In genomic region chr6:72562486-72562885, GRCm38 (mm10) we compare ENCODE assay signal across 22 mouse cellular contexts. TPM values are rescaled to one million over a fixed set of nuclear protein-coding genes. Genes with fewer than 3 reads are reported as not detected.
DNase-seq lines count a peak whose midpoint lies in the region; ATAC-seq and TF ChIP-seq lines count a peak whose summit lies in the region.
"Had no signal": no experiment of that assay in that cellular context is flagged by ENCODE, and none has a peak within 500 bp of the region (broad histone marks: within the 10 kb centered on the region; RNA-seq: fewer than 3 reads in every experiment).

No protein-coding gene starts in this region.

- no peak for DNase-seq in gastrocnemius, adult 2 months
- no peak for DNase-seq in gastrocnemius, adult 8-10 months (ENCODE audit: low spot score in 2 of 2)
- no peak for DNase-seq in kidney, postnatal 10 days
- DNase-seq in thymus, postnatal 25 days, result peak; percentile 16
- no peak for DNase-seq in thymus, adult 2 months
- DNase-seq in cerebellum, postnatal 25 days, result no peak
- DNase-seq in layer of hippocampus, postnatal 14 days (ENCODE audit: low spot score in 2 of 2), result no peak
- DNase-seq: cerebellum, adult 8-10 months; liver, embryonic 13.5 days; lung, embryonic 14.5 days; retina, postnatal 1 day had no signal

- no peak overlapping the region for H3K9ac ChIP-seq in kidney, embryonic 14.5 days (ENCODE audit: low read depth, low read length)
- H3K9ac ChIP-seq: embryonic facial prominence, embryonic 12.5 days; liver, embryonic 13.5 days; lung, embryonic 14.5 days; stomach, embryonic 15.5 days had no signal

- no peaks in the 10 kb centered on the region for H3K36me3 ChIP-seq in kidney, embryonic 14.5 days (ENCODE audit: control insufficient read depth, insufficient read depth, low read length)
- H3K36me3 ChIP-seq in thymus, adult 2 months (ENCODE audit: control insufficient read depth, insufficient read depth, low read length), result no peaks in the 10 kb centered on the region
- H3K36me3 ChIP-seq: embryonic facial prominence, embryonic 12.5 days; liver, embryonic 13.5 days; stomach, embryonic 15.5 days had no signal

- H3K27ac ChIP-seq in gastrocnemius, adult 2 months, result peak overlapping the region; percentile 64; the same call in 1 of the 2 replicates
- H3K27ac ChIP-seq in kidney, embryonic 14.5 days (ENCODE audit: low read depth, low read length), result no peak overlapping the region
- no peak overlapping the region for H3K27ac ChIP-seq in thymus, adult 2 months (ENCODE audit: control insufficient read depth, insufficient read depth, low read length)
- H3K27ac ChIP-seq: embryonic facial prominence, embryonic 12.5 days; left cerebral cortex, adult 2 months; liver, embryonic 13.5 days; macrophage; midbrain, embryonic 10.5 days; stomach, embryonic 15.5 days had no signal

- no peak for TF ChIP-seq POLR2A in thymus, adult 2 months (IDR thresholded peaks at IDR 0.05; ENCODE audit: control insufficient read depth, extremely low read depth, insufficient read depth, low read length, poor library complexity)

- 34% methylated on average over 6 of the region's 6 CpGs for WGBS in kidney, embryonic 14.5 days
- WGBS in thymus, adult 2 months, result 37% methylated on average over 6 of the region's 6 CpGs

- no peak overlapping the region for H3K4me2 ChIP-seq in kidney, embryonic 14.5 days (replicated peaks; ENCODE audit: low read depth, low read length)
- H3K4me2 ChIP-seq: embryonic facial prominence, embryonic 12.5 days; liver, embryonic 13.5 days; lung, embryonic 14.5 days; stomach, embryonic 15.5 days had no signal

- H3K9me3 ChIP-seq in kidney, embryonic 14.5 days (ENCODE audit: control insufficient read depth, low read length), result no peaks in the 10 kb centered on the region
- H3K9me3 ChIP-seq: embryonic facial prominence, embryonic 12.5 days; G1E; liver, embryonic 13.5 days; midbrain, embryonic 10.5 days; stomach, embryonic 15.5 days had no signal

- no peak overlapping the region for H3K4me3 ChIP-seq in gastrocnemius, adult 2 months
- H3K4me3 ChIP-seq in kidney, embryonic 14.5 days (ENCODE audit: low read length), result no peak overlapping the region
- no peak overlapping the region for H3K4me3 ChIP-seq in thymus, adult 2 months (ENCODE audit: control insufficient read depth, insufficient read depth, low read length)
- H3K4me3 ChIP-seq: embryonic facial prominence, embryonic 12.5 days; left cerebral cortex, adult 2 months; liver, embryonic 13.5 days; midbrain, embryonic 10.5 days; stomach, embryonic 15.5 days had no signal

- no peaks in the 10 kb centered on the region for H3K27me3 ChIP-seq in kidney, embryonic 14.5 days (ENCODE audit: control insufficient read depth, insufficient read depth, low read length)
- no peaks in the 10 kb centered on the region for H3K27me3 ChIP-seq in thymus, adult 2 months (ENCODE audit: control insufficient read depth, insufficient read depth, low read length)
- H3K27me3 ChIP-seq: embryonic facial prominence, embryonic 12.5 days; liver, embryonic 13.5 days; stomach, embryonic 15.5 days had no signal

- TF ChIP-seq CTCF in gastrocnemius, adult 2 months (IDR thresholded peaks at IDR 0.05), result no peak
- no peak for TF ChIP-seq CTCF in thymus, adult 2 months (IDR thresholded peaks at IDR 0.05; ENCODE audit: borderline replicate concordance, control insufficient read depth, extremely low read depth, insufficient read depth, low read length, poor library complexity)

- peaks cover 9% of the 10 kb centered on the region; the same call in 1 of the 2 replicates for H3K4me1 ChIP-seq in kidney, embryonic 14.5 days (ENCODE audit: control insufficient read depth, insufficient read depth, low read length)
- H3K4me1 ChIP-seq in thymus, adult 2 months (replicated peaks; ENCODE audit: control insufficient read depth, insufficient read depth, low read length), result peaks cover 16% of the 10 kb centered on the region

- intact Hi-C loops in gastrocnemius, adult 2 months (cut with DNase I), result no loop called here

- 0 out of 2 replicates have a peak, but pooled peaks have one; percentile 11 for ATAC-seq in kidney, embryonic 14.5 days (ENCODE audit: low FRiP score, low TSS enrichment)
- ATAC-seq: forebrain, embryonic 16.5 days had no signal

RNA-seq across cellular contexts. Expression of gene Capg, which starts 18.3 kb away (rescaled TPM):
- 1 to 10 TPM; 6.8 to 9.7 TPM for total RNA-seq in gastrocnemius, adult 2 months (2021)
- 10 to 100 TPM in 1 of 4 experiments, 1 to 10 TPM in 3; 8.5 to 12.4 (median 9.0) TPM for total RNA-seq in gastrocnemius, adult 8-10 months (2022)
- 63.8 and 66.6 TPM in 2 replicates for polyA plus RNA-seq in kidney, embryonic 14.5 days (2014; fragmentation: Nextera tagmentation; extraction: Ambion mirVana)
- 49.1 and 50.6 TPM in 2 replicates for polyA plus RNA-seq in thymus, adult 2 months (2012; rRNA removed)
- 1 to 10 TPM; 3.0 to 3.6 TPM for total RNA-seq in layer of hippocampus, postnatal 14 days (2021)

RNA-seq across cellular contexts. Expression of gene Elmod3, which starts 35.7 kb away (rescaled TPM):
- total RNA-seq in gastrocnemius, adult 2 months (2021), result 1 to 10 TPM; 7.7 to 9.8 TPM
- total RNA-seq in gastrocnemius, adult 8-10 months (2022), result 1 to 10 TPM; 7.9 to 8.9 (median 8.2) TPM
- polyA plus RNA-seq in kidney, embryonic 14.5 days (2014; fragmentation: Nextera tagmentation; extraction: Ambion mirVana), result 10.4 and 15.0 TPM in 2 replicates
- polyA plus RNA-seq in thymus, adult 2 months (2012; rRNA removed), result 22.9 and 23.4 TPM in 2 replicates
- total RNA-seq in layer of hippocampus, postnatal 14 days (2021), result 10 to 100 TPM; 19.4 to 21.4 TPM

RNA-seq across cellular contexts. Expression of gene Retsat, which starts 35.8 kb away (rescaled TPM):
- 10 to 100 TPM; 56.1 to 98.6 TPM for total RNA-seq in gastrocnemius, adult 2 months (2021)
- 10 to 100 TPM; 64.4 to 72.3 (median 68.1) TPM for total RNA-seq in gastrocnemius, adult 8-10 months (2022)
- polyA plus RNA-seq in kidney, embryonic 14.5 days (2014; fragmentation: Nextera tagmentation; extraction: Ambion mirVana), result 14.7 and 20.1 TPM in 2 replicates
- polyA plus RNA-seq in thymus, adult 2 months (2012; rRNA removed), result 16.5 and 17.1 TPM in 2 replicates
- total RNA-seq in layer of hippocampus, postnatal 14 days (2021), result 10 to 100 TPM; 44.0 to 50.8 TPM

RNA-seq across cellular contexts. Expression of gene Sh2d6, which starts 41.0 kb away (rescaled TPM):
- total RNA-seq in gastrocnemius, adult 2 months (2021), result under 1 TPM; 0.59 to 0.99 TPM
- under 1 TPM; 0.29 to 0.61 (median 0.40) TPM for total RNA-seq in gastrocnemius, adult 8-10 months (2022)
- not detected in 2 replicates for polyA plus RNA-seq in kidney, embryonic 14.5 days (2014; fragmentation: Nextera tagmentation; extraction: Ambion mirVana)
- polyA plus RNA-seq in thymus, adult 2 months (2012; rRNA removed), result 4.5 and 6.5 TPM in 2 replicates
- under 1 TPM; 0.41 to 0.83 TPM for total RNA-seq in layer of hippocampus, postnatal 14 days (2021)
- total RNA-seq: common myeloid progenitor, adult 5-6 weeks; hematopoietic stem cell, adult 5-6 weeks had no signal
- polyA plus RNA-seq: embryonic facial prominence, embryonic 12.5 days; G1E; heart, embryonic 14.5 days; liver, embryonic 13.5 days; lung, embryonic 14.5 days had no signal

RNA-seq across cellular contexts. Expression of gene Tgoln1, which starts 54.3 kb away (rescaled TPM):
- total RNA-seq in gastrocnemius, adult 2 months (2021), result 10 to 100 TPM; 23.2 to 29.0 TPM
- 10 to 100 TPM; 24.2 to 28.7 (median 25.4) TPM for total RNA-seq in gastrocnemius, adult 8-10 months (2022)
- polyA plus RNA-seq in kidney, embryonic 14.5 days (2014; fragmentation: Nextera tagmentation; extraction: Ambion mirVana), result 22.5 and 39.6 TPM in 2 replicates
- 33.2 and 37.9 TPM in 2 replicates for polyA plus RNA-seq in thymus, adult 2 months (2012; rRNA removed)
- 10 to 100 TPM; 65.3 to 68.0 TPM for total RNA-seq in layer of hippocampus, postnatal 14 days (2021)
